Mouse (Mus musculus) stomach, embryonic 14.5 days (tissue): ENCODE results near the gene Lhpp. TPM values are rescaled to one million over a fixed set of nuclear protein-coding genes. Genes with fewer than 3 reads are reported as not detected.

Experiments
- ATAC-seq: fragments of 200-750 bp; cut with Nextera tagmentation; 2 replicates; pipeline ENCODE4 v1.8.0; 2017; ENCODE audit warnings: low read depth, moderate TSS enrichment; ENCODE audit not compliant: insufficient number of reproducible peaks, insufficient read depth, low FRiP score
- H3K27ac ChIP-seq: fragments of 300-500 bp; sonication (generic); 2 replicates; pipeline ENCODE4 v1.5.1; 2014; ENCODE audit warnings: mild to moderate bottlenecking, low read length, moderate library complexity, mixed read lengths
- H3K27me3 ChIP-seq: fragments of 300-500 bp; sonication (generic); 2 replicates; pipeline ENCODE4 v1.6.1; 2014; ENCODE audit warnings: low read length, control low read depth, mixed read lengths; ENCODE audit not compliant: control insufficient read depth, insufficient read depth
- H3K36me3 ChIP-seq: fragments of 300-500 bp; sonication (generic); 2 replicates; pipeline ENCODE4 v1.6.1; 2014; ENCODE audit warnings: mild to moderate bottlenecking, control low read depth, low read length, moderate library complexity, mixed read lengths; ENCODE audit not compliant: control insufficient read depth, insufficient read depth
- H3K4me1 ChIP-seq: fragments of 300-500 bp; sonication (generic); 2 replicates; pipeline ENCODE4 v1.6.1; 2014; ENCODE audit warnings: low read length, control low read depth, mixed read lengths; ENCODE audit not compliant: control insufficient read depth, insufficient read depth
- H3K4me2 ChIP-seq: fragments of 300-500 bp; sonication (generic); replicated peaks from 2 replicates; pipeline ENCODE4 v1.6.1; 2014; ENCODE audit warnings: low read depth, low read length, control low read depth
- H3K4me3 ChIP-seq: fragments of 300-500 bp; sonication (generic); 2 replicates; pipeline ENCODE4 v1.5.1; 2014; ENCODE audit warnings: low read depth, low read length, control low read depth
- H3K9ac ChIP-seq: fragments of 300-500 bp; sonication (generic); replicated peaks from 2 replicates; pipeline ENCODE4 v1.6.1; 2014; ENCODE audit warnings: low read depth, mild to moderate bottlenecking, control low read depth, low read length, moderate library complexity, mixed read lengths
- H3K9me3 ChIP-seq: fragments of 300-500 bp; sonication (generic); 2 replicates; pipeline ENCODE4 v1.6.1; 2016; ENCODE audit warnings: low read depth, low read length, control low read depth; ENCODE audit not compliant: control insufficient read depth
- WGBS: fragments of 180-500 bp; shearing (Covaris S2); extraction: QIAGEN DNeasy Blood & Tissue Kit; methylation state at CpG from one replicate; pipeline ENCODE4 v1.1.7; 2014; 5-methylcytosine and 5-hydroxymethylcytosine counted together
- polyA plus RNA-seq: library from polyadenylated mRNA; unstranded; fragments of >200 nt; fragmentation: Nextera tagmentation; extraction: Ambion mirVana; gene quantifications from 2 replicates; pipeline ENCODE4 v1.2.1, GENCODE M21; 2014

The Lhpp gene
- polyA plus RNA-seq, 1 experiment from 2014 or later: 19.2 TPM

DNA sequence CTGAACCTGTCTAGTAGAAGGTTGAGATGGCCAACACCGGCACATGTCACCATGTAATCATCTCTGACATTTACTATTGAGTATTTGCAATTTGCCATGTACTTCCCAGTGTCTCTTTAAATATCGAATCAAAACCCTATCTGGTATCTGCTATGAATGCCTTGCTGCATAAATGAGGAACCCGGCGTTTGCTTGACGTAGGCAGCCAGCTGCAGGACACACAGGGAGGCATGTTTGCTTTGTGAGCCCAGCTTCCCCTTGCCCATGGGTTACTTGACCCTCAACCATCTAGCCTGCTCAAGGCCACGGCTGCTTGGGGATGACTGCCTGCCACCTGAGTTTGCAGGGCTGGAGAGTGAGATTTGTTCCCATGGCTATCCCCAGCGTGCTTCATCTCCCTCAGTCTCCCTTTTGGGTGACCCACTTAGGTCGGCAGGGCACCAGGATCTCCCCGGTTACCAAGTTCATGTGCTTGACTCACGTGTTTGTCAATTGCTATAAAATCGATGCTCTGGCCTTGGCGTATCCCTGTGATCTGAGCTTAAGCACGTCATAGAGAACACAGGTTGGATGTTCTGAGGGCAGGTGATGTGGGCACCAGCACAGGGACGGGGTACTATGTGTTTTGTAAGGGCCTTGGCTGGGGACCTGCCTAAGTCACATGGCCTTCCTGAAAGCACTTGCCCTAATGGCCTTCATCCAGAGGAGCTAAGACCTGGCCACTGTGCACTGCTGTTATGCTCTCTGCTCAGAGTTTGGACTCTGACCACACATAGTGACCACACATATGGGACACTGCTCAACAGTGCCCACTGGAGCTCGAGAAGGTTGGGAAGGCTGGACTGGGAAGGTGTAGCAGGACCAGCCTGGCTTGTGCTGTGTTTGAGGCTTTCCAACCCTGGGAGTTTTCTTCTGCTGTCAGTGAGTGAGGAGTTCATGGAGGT, 9.8 kb downstream of the Lhpp start:
- no peak for ATAC-seq
- H3K9ac ChIP-seq: no peak overlapping the region
- WGBS: 83% methylated on average over 15 of the region's 15 CpGs
- H3K27me3 ChIP-seq: no peaks in the 10 kb centered on the region
- no peak overlapping the region for H3K4me2 ChIP-seq
- H3K4me3 ChIP-seq: no peak overlapping the region
- no peak overlapping the region for H3K27ac ChIP-seq
- no peaks in the 10 kb centered on the region for H3K36me3 ChIP-seq
- H3K9me3 ChIP-seq: no peaks in the 10 kb centered on the region
- no peaks in the 10 kb centered on the region for H3K4me1 ChIP-seq

DNA sequence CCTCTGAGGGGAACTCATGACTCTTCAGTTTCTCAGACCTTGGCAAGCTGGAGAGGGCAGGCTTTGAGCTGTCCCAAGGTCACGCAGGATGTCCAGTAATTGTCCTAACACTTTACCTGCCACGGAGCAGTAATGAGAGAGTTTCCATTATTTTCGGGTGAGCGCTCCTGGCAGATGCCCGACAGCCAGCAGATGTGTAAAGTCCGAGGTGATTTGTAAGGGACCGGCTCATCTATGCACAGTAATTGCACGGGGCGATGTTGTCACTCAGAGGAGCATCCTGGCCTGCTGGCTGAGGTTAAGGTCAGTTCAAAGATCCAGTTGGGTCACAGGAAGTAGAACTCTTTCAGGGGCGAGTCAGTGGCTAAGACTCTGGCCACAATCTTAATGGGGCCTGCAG, 13.7 kb downstream of the Lhpp start:
- 84% methylated on average over 10 of the region's 10 CpGs for WGBS
- Histone ChIP-seq H3K9me3 (no peaks in the 10 kb centered on the region), H3K27ac (no peak overlapping the region), H3K27me3 (no peaks in the 10 kb centered on the region), H3K36me3 (no peaks in the 10 kb centered on the region), H3K4me3 (no peak overlapping the region), H3K4me2 (no peak overlapping the region), H3K4me1 (no peaks in the 10 kb centered on the region), H3K9ac (no peak overlapping the region)
- no peak for ATAC-seq

GRCm38 (mm10) chr7:132626174-132626573, 15.7 kb downstream of the Lhpp start:
- 43% methylated on average over 4 of the region's 4 CpGs for WGBS
- H3K27me3 ChIP-seq: no peaks in the 10 kb centered on the region
- ATAC-seq: no peak
- no peak overlapping the region for H3K27ac ChIP-seq
- H3K4me3 ChIP-seq: no peak overlapping the region
- no peaks in the 10 kb centered on the region for H3K36me3 ChIP-seq
- no peak overlapping the region for H3K9ac ChIP-seq
- no peaks in the 10 kb centered on the region for H3K4me1 ChIP-seq
- H3K9me3 ChIP-seq: no peaks in the 10 kb centered on the region
- no peak overlapping the region for H3K4me2 ChIP-seq

- ATAC-seq: no peak
- no peaks in the 10 kb centered on the region for H3K4me1 ChIP-seq
- 76% methylated on average over 3 of the region's 3 CpGs for WGBS
These were observed 17.0 kb downstream of the Lhpp start for GRCm38 (mm10) chr7:132627448-132627847.

DNA sequence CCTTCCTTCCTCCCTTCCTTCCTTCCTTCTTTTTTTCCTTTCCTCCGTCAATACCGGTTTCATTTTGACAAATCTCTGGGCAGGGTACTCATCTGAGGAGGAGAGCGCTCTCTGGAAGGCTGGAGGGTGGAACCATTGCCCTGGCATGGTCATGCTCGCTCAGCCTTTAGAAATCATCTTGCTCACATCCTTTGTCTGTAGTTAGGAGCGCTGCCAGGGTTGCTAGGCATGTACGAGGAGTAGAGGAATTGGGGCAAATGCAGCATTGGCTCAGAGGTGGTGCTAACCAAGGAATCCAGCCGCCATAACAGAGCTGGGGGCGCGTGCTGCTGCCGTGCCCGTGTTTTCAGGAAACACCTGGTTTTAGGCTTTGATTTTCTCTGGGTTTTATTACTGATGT, 20.9 kb downstream of the Lhpp start:
- WGBS: 88% methylated on average over 11 of the region's 11 CpGs
- Histone ChIP-seq H3K4me2 (no peak overlapping the region), H3K4me3 (no peak overlapping the region), H3K9ac (no peak overlapping the region), H3K27ac (no peak overlapping the region), H3K36me3 (no peaks in the 10 kb centered on the region), H3K27me3 (no peaks in the 10 kb centered on the region), H3K4me1 (no peaks in the 10 kb centered on the region), H3K9me3 (no peaks in the 10 kb centered on the region)
- ATAC-seq: no peak

More at GRCm38 (mm10) chr7:132627448-132627847, 17.0 kb downstream of the Lhpp start:
- no peak overlapping the region for H3K9ac ChIP-seq
- H3K4me2 ChIP-seq: no peak overlapping the region
- H3K27ac ChIP-seq: no peak overlapping the region
- H3K36me3 ChIP-seq: no peaks in the 10 kb centered on the region
- no peaks in the 10 kb centered on the region for H3K9me3 ChIP-seq
- no peak overlapping the region for H3K4me3 ChIP-seq
- H3K27me3 ChIP-seq: no peaks in the 10 kb centered on the region

GRCm38 (mm10) chr7:132637292-132637691, 26.9 kb downstream of the Lhpp start:
- no peak overlapping the region for H3K9ac ChIP-seq

DNA sequence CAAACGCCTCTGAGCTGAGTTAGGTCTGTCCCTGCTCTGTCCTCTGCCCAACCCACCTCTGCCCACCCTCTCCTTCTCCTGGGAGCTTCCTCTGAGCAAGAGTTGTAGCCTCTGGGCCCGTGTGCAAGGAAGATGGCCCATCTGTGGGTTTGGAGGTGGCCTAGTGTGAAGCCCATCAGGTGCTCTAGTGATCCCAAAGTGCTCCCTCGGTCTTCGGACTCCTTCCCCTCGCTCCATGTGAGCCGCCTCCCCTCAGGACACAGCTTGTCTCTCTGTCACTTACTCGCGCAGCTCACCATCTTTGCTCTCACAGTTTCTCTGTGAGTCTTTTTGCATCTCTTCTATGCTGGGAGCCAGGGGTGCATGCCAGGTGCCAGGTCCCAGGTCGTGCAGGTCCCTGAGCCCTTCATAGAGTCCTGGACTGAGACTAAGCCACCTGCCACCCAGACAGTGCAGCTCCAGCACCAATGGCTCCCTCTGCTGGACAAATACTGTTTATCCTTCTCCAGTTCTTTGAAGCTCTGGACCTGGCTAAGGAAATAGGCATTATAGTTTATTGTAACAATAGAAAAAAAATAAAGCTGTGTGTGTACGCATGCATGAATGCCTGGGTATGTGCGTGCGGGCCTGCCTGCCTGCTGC, 28.1 kb downstream of the Lhpp start:
- no peak overlapping the region for H3K4me2 ChIP-seq
- ATAC-seq: 0 out of 2 replicates have a peak, but pooled peaks have one; percentile 76
- no peak overlapping the region for H3K27ac ChIP-seq
- no peaks in the 10 kb centered on the region for H3K27me3 ChIP-seq
- no peak overlapping the region for H3K4me3 ChIP-seq
- H3K9me3 ChIP-seq: no peaks in the 10 kb centered on the region
- H3K9ac ChIP-seq: no peak overlapping the region
- no peaks in the 10 kb centered on the region for H3K4me1 ChIP-seq
- 62% methylated on average over 12 of the region's 12 CpGs for WGBS
- no peaks in the 10 kb centered on the region for H3K36me3 ChIP-seq

More at GRCm38 (mm10) chr7:132637292-132637691, 26.9 kb downstream of the Lhpp start:
- no peak overlapping the region for H3K4me3 ChIP-seq
- H3K4me2 ChIP-seq: no peak overlapping the region
- 17% methylated on average over 12 of the region's 12 CpGs for WGBS
- H3K9me3 ChIP-seq: no peaks in the 10 kb centered on the region
- no peak overlapping the region for H3K27ac ChIP-seq
- no peak for ATAC-seq
- H3K27me3 ChIP-seq: no peaks in the 10 kb centered on the region
- H3K4me1 ChIP-seq: no peaks in the 10 kb centered on the region
- H3K36me3 ChIP-seq: no peaks in the 10 kb centered on the region

DNA sequence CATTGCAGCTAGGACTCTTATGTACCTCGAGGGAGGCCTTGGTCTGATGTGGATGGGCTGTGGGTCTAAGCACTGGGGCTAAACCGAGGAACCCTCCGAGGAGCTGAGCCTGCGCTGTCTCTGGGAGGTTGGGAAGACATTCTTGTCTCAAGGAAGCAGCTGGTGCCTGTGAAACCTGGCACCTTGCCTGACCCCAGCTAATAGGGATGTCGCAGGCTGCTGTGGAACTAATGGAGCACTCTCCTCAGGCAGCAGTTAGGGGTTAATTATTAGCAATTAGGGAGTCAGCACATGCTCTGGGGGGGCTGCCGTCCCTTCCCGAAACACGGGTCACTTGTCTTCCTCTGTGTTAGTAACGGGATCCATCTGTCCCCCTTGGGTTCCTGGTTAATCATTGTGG, 30.5 kb downstream of the Lhpp start:
- Histone ChIP-seq H3K9me3 (no peaks in the 10 kb centered on the region), H3K9ac (no peak overlapping the region), H3K27me3 (no peaks in the 10 kb centered on the region), H3K4me1 (no peaks in the 10 kb centered on the region), H3K4me2 (no peak overlapping the region), H3K36me3 (no peaks in the 10 kb centered on the region), H3K4me3 (no peak overlapping the region), H3K27ac (no peak overlapping the region)
- WGBS: 19% methylated on average over 9 of the region's 9 CpGs
- no peak for ATAC-seq
